Mouse (Mus musculus): ENCODE data around the gene Atg3. TPM values are rescaled to one million over a fixed set of nuclear protein-coding genes. Genes with fewer than 3 reads are reported as not detected.

The Atg3 gene
- polyA plus RNA-seq, 1 experiment from 2014 or later = 60.4 TPM

DNA sequence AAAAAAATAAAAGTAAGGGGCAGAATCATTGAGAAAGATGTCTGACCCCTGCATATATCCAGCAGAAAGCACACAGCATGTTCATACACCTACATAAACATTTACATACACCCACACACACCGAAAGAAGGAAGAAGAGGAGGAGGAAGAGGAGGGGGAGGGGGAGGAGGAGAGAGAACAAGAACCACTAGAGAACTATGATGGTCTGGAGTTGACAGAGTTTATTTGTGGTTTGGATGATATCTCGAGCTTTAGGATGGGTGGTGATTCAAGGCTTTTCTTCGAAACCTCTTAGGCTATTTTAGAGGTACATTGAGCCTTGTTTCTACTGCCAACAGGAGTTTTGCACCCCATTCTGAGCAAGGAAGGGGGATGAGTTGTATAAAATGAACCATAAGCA is 64.2 kb downstream of the Atg3 start:
- no peaks in the 10 kb centered on the region for H3K9me3 ChIP-seq
- H3K4me1 ChIP-seq (replicated peaks) = no peaks in the 10 kb centered on the region
- no peak for ATAC-seq (ENCODE audit: low read depth)
- 87% methylated on average over 3 of the region's 3 CpGs for WGBS
- H3K4me3 ChIP-seq = no peak overlapping the region
- no peaks in the 10 kb centered on the region for H3K27me3 ChIP-seq
- H3K27ac ChIP-seq (replicated peaks) = no peak overlapping the region
- no peak overlapping the region for H3K4me2 ChIP-seq
- H3K36me3 ChIP-seq = no peaks in the 10 kb centered on the region
- no peak overlapping the region for H3K9ac ChIP-seq

DNA sequence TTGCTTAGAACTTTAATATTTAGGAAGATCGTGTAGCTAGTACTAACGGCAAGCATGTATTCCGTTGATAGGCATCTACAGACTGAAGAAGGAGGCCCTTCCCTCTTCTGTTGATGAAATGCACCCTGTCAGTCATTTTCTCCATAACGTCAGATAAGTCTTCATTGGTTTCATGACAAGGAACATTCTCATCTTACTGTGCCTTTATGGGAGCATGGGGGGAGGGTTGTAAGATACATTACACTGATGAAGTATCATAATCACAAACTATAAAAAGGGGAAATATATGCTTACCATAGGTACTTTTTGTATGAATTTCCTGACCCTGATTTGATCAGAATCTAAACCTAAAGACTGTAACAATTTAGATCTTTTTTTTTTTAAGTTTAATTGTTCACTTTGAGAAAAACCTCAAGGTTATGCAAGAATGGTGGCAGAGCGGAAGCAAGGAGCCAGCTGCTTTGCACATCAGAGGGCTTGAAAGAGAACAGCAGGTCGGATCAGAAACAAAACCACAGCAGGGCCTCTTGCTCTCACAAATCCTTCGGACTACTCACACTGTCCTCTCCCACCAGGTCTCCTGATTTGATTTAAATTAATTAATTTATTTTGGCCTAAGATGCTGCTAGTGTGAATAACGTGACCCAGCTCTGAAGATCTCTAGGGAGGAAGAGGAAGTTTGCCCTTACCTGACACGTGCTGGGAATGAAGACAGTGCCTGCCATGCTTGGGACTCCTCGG is 65.2 kb downstream of the Atg3 start, which contains the start of gene Btla:
TSS of gene Btla (plus strand) at position 668 of the 741 bp plus-strand sequence.
- Histone ChIP-seq H3K27ac (replicated peaks) (no peak within 1 kb of the TSS), H3K4me3 (no peak within 1 kb of the TSS), H3K9me3 (no peaks in the 10 kb centered on the region), H3K4me2 (no peak within 1 kb of the TSS), H3K27me3 (no peaks in the 10 kb centered on the region), H3K4me1 (replicated peaks) (no peaks in the 10 kb centered on the region), H3K9ac (no peak within 1 kb of the TSS), H3K36me3 (no peaks in the 10 kb centered on the region)
- no peak for ATAC-seq (ENCODE audit: low read depth)
- WGBS = 47% methylated on average over 10 of the region's 10 CpGs

GRCm38 (mm10) chr16:45224431-45225008 is 65.9 kb downstream of the Atg3 start:
- Histone ChIP-seq H3K4me2 (no peak overlapping the region), H3K27me3 (no peaks in the 10 kb centered on the region), H3K4me1 (replicated peaks) (no peaks in the 10 kb centered on the region), H3K9me3 (no peaks in the 10 kb centered on the region), H3K36me3 (no peaks in the 10 kb centered on the region), H3K9ac (no peak overlapping the region), H3K27ac (replicated peaks) (no peak overlapping the region), H3K4me3 (no peak overlapping the region)
- ATAC-seq (ENCODE audit: low read depth) = no peak
- 48% methylated on average over 4 of the region's 4 CpGs for WGBS

DNA sequence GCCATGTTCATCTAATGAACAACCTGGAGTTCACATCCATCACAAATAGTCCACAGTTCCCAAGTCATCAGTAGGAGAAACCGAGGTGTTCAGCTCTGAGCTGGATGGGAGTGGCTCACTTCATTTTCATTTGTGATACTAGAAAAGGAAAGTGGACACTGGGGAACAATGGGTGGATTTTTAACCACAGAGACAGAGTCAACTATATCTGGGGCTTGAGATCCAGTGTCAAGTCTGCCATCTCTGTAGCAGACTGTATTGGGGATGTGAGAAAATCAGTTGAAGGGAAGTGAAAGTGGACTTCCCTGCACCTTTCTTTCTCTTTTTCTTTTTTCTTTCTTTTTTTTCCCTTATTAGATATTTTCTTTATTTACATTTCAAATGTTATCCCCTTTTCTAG is 68.4 kb downstream of the Atg3 start:
- Histone ChIP-seq H3K36me3 (no peaks in the 10 kb centered on the region), H3K9ac (no peak overlapping the region), H3K27me3 (no peaks in the 10 kb centered on the region), H3K4me2 (no peak overlapping the region), H3K9me3 (no peaks in the 10 kb centered on the region), H3K27ac (replicated peaks) (no peak overlapping the region), H3K4me1 (replicated peaks) (no peaks in the 10 kb centered on the region), H3K4me3 (no peak overlapping the region)
- 85% methylated on average over 1 of the region's 1 CpGs for WGBS
- ATAC-seq (ENCODE audit: low read depth) = no peak

- WGBS = 86% methylated on average over 1 of the region's 1 CpGs
- Histone ChIP-seq H3K27ac (replicated peaks) (no peak overlapping the region), H3K9me3 (no peaks in the 10 kb centered on the region), H3K4me3 (no peak overlapping the region), H3K9ac (no peak overlapping the region), H3K36me3 (no peaks in the 10 kb centered on the region), H3K27me3 (no peaks in the 10 kb centered on the region), H3K4me1 (replicated peaks) (no peaks in the 10 kb centered on the region), H3K4me2 (no peak overlapping the region)
- no peak for ATAC-seq (ENCODE audit: low read depth)
These were observed 72.7 kb downstream of the Atg3 start for GRCm38 (mm10) chr16:45231296-45231695.

GRCm38 (mm10) chr16:45233007-45233406 is 74.4 kb downstream of the Atg3 start:
- Histone ChIP-seq H3K9me3 (no peaks in the 10 kb centered on the region), H3K4me3 (no peak overlapping the region), H3K27me3 (no peaks in the 10 kb centered on the region), H3K36me3 (no peaks in the 10 kb centered on the region), H3K4me2 (no peak overlapping the region), H3K9ac (no peak overlapping the region), H3K4me1 (replicated peaks) (no peaks in the 10 kb centered on the region), H3K27ac (replicated peaks) (no peak overlapping the region)
- WGBS = 28% methylated on average over 3 of the region's 3 CpGs
- no peak for ATAC-seq (ENCODE audit: low read depth)

Other genes with a start within 250 kb of the Atg3 start
- gene Cd200r3, start 215.1 kb upstream of the Atg3 start, polyA plus RNA-seq (2015; fragmentation: Nextera tagmentation; extraction: Ambion mirVana) = not detected in 2 replicates
- 22.8 and 23.4 TPM in 2 replicates for gene Ccdc80, start 65.4 kb upstream of the Atg3 start, polyA plus RNA-seq (2015; fragmentation: Nextera tagmentation; extraction: Ambion mirVana)
- gene Slc35a5, start 79 bp upstream of the Atg3 start, polyA plus RNA-seq (2015; fragmentation: Nextera tagmentation; extraction: Ambion mirVana) = 31.1 and 33.4 TPM in 2 replicates
- 0.18 TPM in 1 of 2 replicates, not detected in the other for gene Btla, start 65.5 kb downstream of the Atg3 start, polyA plus RNA-seq (2015; fragmentation: Nextera tagmentation; extraction: Ambion mirVana)